Mouse (Mus musculus) hindbrain, embryonic 15.5 days (tissue): Measurements from ENCODE around the gene Gm11027. TPM values are rescaled to one million over a fixed set of nuclear protein-coding genes. Genes with fewer than 3 reads are reported as not detected.

Experiments
- ATAC-seq: fragments of 200-750 bp; cut with Nextera tagmentation; 2 replicates; pipeline ENCODE4 v1.8.0; 2017; ENCODE audit warnings: low read depth, moderate number of reproducible peaks, moderate TSS enrichment; ENCODE audit not compliant: low FRiP score
- H3K27ac ChIP-seq: fragments of 300-500 bp; sonication (generic); replicated peaks from 2 replicates; pipeline ENCODE4 v1.5.1; 2015; ENCODE audit warnings: mild to moderate bottlenecking, inconsistent platforms
- H3K27me3 ChIP-seq: fragments of 300-500 bp; sonication (generic); 2 replicates; pipeline ENCODE4 v1.6.1; 2015; ENCODE audit warnings: control low read depth, inconsistent platforms
- H3K36me3 ChIP-seq: fragments of 300-500 bp; sonication (generic); 2 replicates; pipeline ENCODE4 v1.6.1; 2015; ENCODE audit warnings: control low read depth, inconsistent platforms
- H3K4me1 ChIP-seq: fragments of 300-500 bp; sonication (generic); replicated peaks from 2 replicates; pipeline ENCODE4 v1.6.1; 2015; ENCODE audit warnings: control low read depth, inconsistent platforms
- H3K4me2 ChIP-seq: fragments of 300-500 bp; sonication (generic); 2 replicates; pipeline ENCODE4 v1.6.1; 2015; ENCODE audit warnings: moderate library complexity, mild to moderate bottlenecking, inconsistent platforms
- H3K4me3 ChIP-seq: fragments of 300-500 bp; sonication (generic); 2 replicates; pipeline ENCODE4 v1.5.1; 2015; ENCODE audit warnings: mild to moderate bottlenecking, inconsistent platforms
- H3K9ac ChIP-seq: fragments of 300-500 bp; sonication (generic); 2 replicates; pipeline ENCODE4 v1.6.1; 2015; ENCODE audit warnings: inconsistent platforms
- H3K9me3 ChIP-seq: fragments of 300-500 bp; sonication (generic); 2 replicates; pipeline ENCODE4 v1.6.1; 2016; ENCODE audit warnings: control low read depth, inconsistent platforms
- WGBS: fragments of 180-500 bp; shearing (Covaris S2); methylation state at CpG from one replicate; pipeline ENCODE4 v1.1.7; 2015; 5-methylcytosine and 5-hydroxymethylcytosine counted together
- microRNA-seq: library from miRNA; unstranded; fragments of <30 nt; microRNA quantifications from one replicate; pipeline ENCODE4, GENCODE M21; 2016
- polyA plus RNA-seq: library from polyadenylated mRNA; unstranded; fragments of >200 nt; fragmentation: Nextera tagmentation; extraction: Ambion mirVana; gene quantifications from 2 replicates; pipeline ENCODE4 v1.2.1, GENCODE M21; 2015

Gene Gm11027
- polyA plus RNA-seq, 1 experiment from 2014 or later: not detected

DNA sequence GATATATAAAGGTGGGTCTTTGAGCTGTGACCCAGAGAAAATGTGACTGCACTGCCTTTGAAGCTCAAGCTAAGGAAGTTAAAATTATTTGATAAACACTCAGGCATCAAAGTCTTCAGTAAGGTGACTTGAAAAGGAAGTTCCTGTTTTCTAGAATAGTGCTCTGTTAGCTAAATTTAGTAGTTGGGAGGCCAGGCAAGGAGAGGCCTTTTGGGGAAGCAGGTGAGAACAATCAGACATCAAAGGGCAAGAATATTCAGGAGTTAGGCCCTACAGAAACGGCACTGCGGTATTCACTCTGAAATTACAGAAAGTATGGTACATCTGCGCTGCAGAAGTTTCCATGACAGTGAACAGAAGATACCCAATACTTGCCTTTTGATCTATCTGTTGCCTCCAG lies 40.3 kb downstream of the Gm11027 start:
- no peaks in the 10 kb centered on the region for H3K36me3 ChIP-seq
- H3K27me3 ChIP-seq: no peaks in the 10 kb centered on the region
- H3K4me2 ChIP-seq: no peak overlapping the region
- ATAC-seq: no peak
- no peak overlapping the region for H3K27ac ChIP-seq
- no peaks in the 10 kb centered on the region for H3K4me1 ChIP-seq
- H3K9ac ChIP-seq: no peak overlapping the region
- H3K4me3 ChIP-seq: no peak overlapping the region
- H3K9me3 ChIP-seq: no peaks in the 10 kb centered on the region
- WGBS: 87% methylated on average over 3 of the region's 3 CpGs

DNA sequence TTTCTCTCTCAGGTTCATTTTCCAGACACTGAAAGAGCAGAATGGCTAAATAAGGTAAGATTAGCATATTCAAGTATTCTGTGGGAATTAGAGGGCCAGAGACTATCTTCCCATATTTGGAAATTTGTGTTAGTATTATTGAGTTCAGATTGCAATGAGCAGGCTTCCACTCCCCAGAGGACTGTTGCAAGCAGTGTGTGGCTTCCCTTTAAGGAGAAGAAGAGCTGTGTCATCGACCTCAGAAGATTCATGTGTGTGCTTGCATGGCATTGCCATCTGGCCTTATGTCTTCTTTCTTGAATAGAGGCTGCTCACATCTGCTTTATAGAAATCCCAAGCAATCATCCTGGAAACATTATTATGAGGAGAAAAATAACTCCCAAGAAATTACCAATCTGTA lies 42.6 kb downstream of the Gm11027 start:
- Histone ChIP-seq H3K36me3 (0 out of 2 replicates have a peak, but pooled peaks cover 3% of the 10 kb centered on the region), H3K4me3 (no peak overlapping the region), H3K27ac (no peak overlapping the region), H3K9me3 (no peaks in the 10 kb centered on the region), H3K9ac (no peak overlapping the region), H3K27me3 (no peaks in the 10 kb centered on the region), H3K4me1 (no peaks in the 10 kb centered on the region), H3K4me2 (no peak overlapping the region)
- 68% methylated on average over 1 of the region's 1 CpGs for WGBS
- ATAC-seq: no peak

Small RNA genes within 50 kb of the gene (microRNA-seq; reads per million reads assigned to microRNA genes)
- gene Gm23190: not detected

Other genes starting within 250 kb of the Gm11027 start
- 48.1 and 49.3 TPM in 2 replicates for gene Zfp386, start 227.7 kb upstream of the Gm11027 start, polyA plus RNA-seq
- gene Vipr2, start 197.7 kb upstream of the Gm11027 start, polyA plus RNA-seq: 0.41 and 0.91 TPM in 2 replicates
- gene Wdr60, start 12.4 kb upstream of the Gm11027 start, polyA plus RNA-seq: 19.6 and 20.0 TPM in 2 replicates
- 12.3 and 12.4 TPM in 2 replicates for gene Esyt2, start 5.8 kb downstream of the Gm11027 start, polyA plus RNA-seq
- 10.1 and 10.8 TPM in 2 replicates for gene Ncapg2, start 130.0 kb downstream of the Gm11027 start, polyA plus RNA-seq
- gene Ptprn2, start 210.3 kb downstream of the Gm11027 start, polyA plus RNA-seq: 14.7 and 15.2 TPM in 2 replicates